Mouse (Mus musculus) limb, embryonic 13.5 days (tissue): ENCODE measurements at regions not wholly inside any gene's neighbourhood (a gene's known extent, or its start where the extent isn't known, plus 50 kb on each side); places are given as distances from the start of the nearest gene placed in this dataset.

ENCODE experiments used
- ATAC-seq: fragments of 200-750 bp; cut with Nextera tagmentation; 2 replicates; pipeline ENCODE4 v1.8.0; 2017; ENCODE audit warnings: low read depth, moderate number of reproducible peaks, moderate TSS enrichment; ENCODE audit not compliant: low FRiP score
- H3K27ac ChIP-seq: fragments of 300-500 bp; sonication (generic); 2 replicates; pipeline ENCODE4 v1.5.1; 2015; ENCODE audit warnings: inconsistent platforms, mild to moderate bottlenecking, moderate library complexity
- H3K27me3 ChIP-seq: fragments of 300-500 bp; sonication (generic); 2 replicates; pipeline ENCODE4 v1.6.1; 2015; ENCODE audit warnings: mild to moderate bottlenecking, inconsistent platforms
- H3K36me3 ChIP-seq: fragments of 300-500 bp; sonication (generic); 2 replicates; pipeline ENCODE4 v1.6.1; 2015; ENCODE audit warnings: inconsistent platforms, mild to moderate bottlenecking, moderate library complexity
- H3K4me1 ChIP-seq: fragments of 300-500 bp; sonication (generic); 2 replicates; pipeline ENCODE4 v1.6.1; 2015; ENCODE audit warnings: inconsistent platforms
- H3K4me2 ChIP-seq: fragments of 300-500 bp; sonication (generic); replicated peaks from 2 replicates; pipeline ENCODE4 v1.6.1; 2015; ENCODE audit warnings: inconsistent platforms, mild to moderate bottlenecking, moderate library complexity
- H3K4me3 ChIP-seq: fragments of 300-500 bp; sonication (generic); 2 replicates; pipeline ENCODE4 v1.5.1; 2015; ENCODE audit warnings: moderate library complexity, mild to moderate bottlenecking, inconsistent platforms
- H3K9ac ChIP-seq: fragments of 300-500 bp; sonication (generic); 2 replicates; pipeline ENCODE4 v1.6.1; 2015; ENCODE audit warnings: mild to moderate bottlenecking, inconsistent platforms
- H3K9me3 ChIP-seq: fragments of 300-500 bp; sonication (generic); 2 replicates; pipeline ENCODE4 v1.6.1; 2016; ENCODE audit warnings: inconsistent platforms
- WGBS: fragments of 180-500 bp; shearing (Covaris S2); methylation state at CpG from one replicate; pipeline ENCODE4 v1.1.7; 2015; 5-methylcytosine and 5-hydroxymethylcytosine counted together

- no peak for ATAC-seq
- no peak overlapping the region for H3K4me3 ChIP-seq
- no peaks in the 10 kb centered on the region for H3K36me3 ChIP-seq
- no peaks in the 10 kb centered on the region for H3K9me3 ChIP-seq
- H3K4me2 ChIP-seq, result peak overlapping the region; percentile 31; the same call in 1 of the 2 replicates
- H3K27me3 ChIP-seq, result peaks cover 15% of the 10 kb centered on the region
- no peak overlapping the region for H3K9ac ChIP-seq
- 9% methylated on average over 3 of the region's 3 CpGs for WGBS
- H3K27ac ChIP-seq, result no peak overlapping the region
- H3K4me1 ChIP-seq, result peaks cover 33% of the 10 kb centered on the region
Observed at GRCm38 (mm10) chr11:45592335-45592734, 259.5 kb upstream of the Clint1 start.

GRCm38 (mm10) chr11:45592890-45593642 is 258.8 kb upstream of the Clint1 start:
- Histone ChIP-seq H3K4me2 (peak overlapping the region; percentile 31; the same call in 1 of the 2 replicates), H3K27me3 (peaks cover 16% of the 10 kb centered on the region), H3K9me3 (no peaks in the 10 kb centered on the region), H3K4me3 (no peak overlapping the region), H3K4me1 (peaks cover 35% of the 10 kb centered on the region), H3K27ac (peak overlapping the region; percentile 29; the same call in 1 of the 2 replicates), H3K36me3 (no peaks in the 10 kb centered on the region), H3K9ac (no peak overlapping the region)
- WGBS, result 12% methylated on average over 11 of the region's 11 CpGs
- peak; percentile 83 for ATAC-seq

GRCm38 (mm10) chr11:45595372-45595771 is 256.5 kb upstream of the Clint1 start:
- Histone ChIP-seq H3K9ac (no peak overlapping the region), H3K27ac (no peak overlapping the region), H3K4me3 (no peak overlapping the region), H3K36me3 (no peaks in the 10 kb centered on the region), H3K4me2 (no peak overlapping the region), H3K27me3 (peaks cover 16% of the 10 kb centered on the region), H3K4me1 (peaks cover 40% of the 10 kb centered on the region), H3K9me3 (no peaks in the 10 kb centered on the region)
- 66% methylated on average over 6 of the region's 6 CpGs for WGBS
- ATAC-seq, result no peak

- no peak for ATAC-seq
- 88% methylated on average over 2 of the region's 2 CpGs for WGBS
- Histone ChIP-seq H3K9me3 (no peaks in the 10 kb centered on the region), H3K9ac (no peak overlapping the region), H3K36me3 (no peaks in the 10 kb centered on the region), H3K4me3 (no peak overlapping the region), H3K27me3 (no peaks in the 10 kb centered on the region), H3K4me1 (no peaks in the 10 kb centered on the region), H3K27ac (no peak overlapping the region), H3K4me2 (no peak overlapping the region)
Observed at GRCm38 (mm10) chr11:45621824-45622223, 230.0 kb upstream of the Clint1 start.

- no peaks in the 10 kb centered on the region for H3K27me3 ChIP-seq
- H3K27ac ChIP-seq, result no peak overlapping the region
- no peaks in the 10 kb centered on the region for H3K4me1 ChIP-seq
- no peak for ATAC-seq
- H3K9ac ChIP-seq, result no peak overlapping the region
- WGBS, result 93% methylated on average over 5 of the region's 5 CpGs
- no peaks in the 10 kb centered on the region for H3K9me3 ChIP-seq
- H3K4me3 ChIP-seq, result no peak overlapping the region
- H3K4me2 ChIP-seq, result no peak overlapping the region
- no peaks in the 10 kb centered on the region for H3K36me3 ChIP-seq
Observed at GRCm38 (mm10) chr11:45622701-45623100, 229.2 kb upstream of the Clint1 start.

GRCm38 (mm10) chr11:45624233-45624632 is 227.6 kb upstream of the Clint1 start:
- Histone ChIP-seq H3K27me3 (no peaks in the 10 kb centered on the region), H3K27ac (no peak overlapping the region), H3K36me3 (no peaks in the 10 kb centered on the region), H3K4me3 (no peak overlapping the region), H3K4me2 (no peak overlapping the region), H3K9ac (no peak overlapping the region), H3K4me1 (no peaks in the 10 kb centered on the region), H3K9me3 (no peaks in the 10 kb centered on the region)
- 72% methylated on average over 7 of the region's 7 CpGs for WGBS
- ATAC-seq, result no peak

GRCm38 (mm10) chr11:45629250-45629649 is 222.6 kb upstream of the Clint1 start:
- no peak for ATAC-seq
- peaks cover 12% of the 10 kb centered on the region; the same call in 1 of the 2 replicates for H3K4me1 ChIP-seq
- H3K27me3 ChIP-seq, result no peaks in the 10 kb centered on the region
- no peaks in the 10 kb centered on the region for H3K36me3 ChIP-seq
- 35% methylated on average over 1 of the region's 1 CpGs for WGBS
- no peak overlapping the region for H3K27ac ChIP-seq
- H3K4me2 ChIP-seq, result no peak overlapping the region
- no peaks in the 10 kb centered on the region for H3K9me3 ChIP-seq
- no peak overlapping the region for H3K4me3 ChIP-seq
- no peak overlapping the region for H3K9ac ChIP-seq

- no peaks in the 10 kb centered on the region for H3K36me3 ChIP-seq
- no peak overlapping the region for H3K27ac ChIP-seq
- H3K9me3 ChIP-seq, result no peaks in the 10 kb centered on the region
- no peak overlapping the region for H3K4me3 ChIP-seq
- H3K4me1 ChIP-seq, result peaks cover 15% of the 10 kb centered on the region
- WGBS, result 86% methylated on average over 10 of the region's 10 CpGs
- H3K27me3 ChIP-seq, result no peaks in the 10 kb centered on the region
- ATAC-seq, result no peak
- no peak overlapping the region for H3K4me2 ChIP-seq
- H3K9ac ChIP-seq, result no peak overlapping the region
Observed at GRCm38 (mm10) chr11:45634535-45635235, 217.2 kb upstream of the Clint1 start.

GRCm38 (mm10) chr11:45635896-45636295 is 216.0 kb upstream of the Clint1 start:
- Histone ChIP-seq H3K36me3 (no peaks in the 10 kb centered on the region), H3K4me3 (no peak overlapping the region), H3K27ac (no peak overlapping the region), H3K27me3 (no peaks in the 10 kb centered on the region), H3K9ac (no peak overlapping the region), H3K9me3 (no peaks in the 10 kb centered on the region), H3K4me1 (peaks cover 4% of the 10 kb centered on the region; the same call in 1 of the 2 replicates), H3K4me2 (no peak overlapping the region)
- WGBS, result 84% methylated on average over 4 of the region's 4 CpGs
- no peak for ATAC-seq

GRCm38 (mm10) chr11:45639236-45639635 is 212.6 kb upstream of the Clint1 start:
- H3K4me1 ChIP-seq, result peaks cover 4% of the 10 kb centered on the region; the same call in 1 of the 2 replicates
- no peak overlapping the region for H3K4me3 ChIP-seq
- no peak overlapping the region for H3K27ac ChIP-seq
- H3K27me3 ChIP-seq, result no peaks in the 10 kb centered on the region
- H3K9me3 ChIP-seq, result no peaks in the 10 kb centered on the region
- H3K36me3 ChIP-seq, result no peaks in the 10 kb centered on the region
- WGBS, result 83% methylated on average over 6 of the region's 6 CpGs
- no peak overlapping the region for H3K9ac ChIP-seq
- H3K4me2 ChIP-seq, result no peak overlapping the region
- ATAC-seq, result no peak

- Histone ChIP-seq H3K4me2 (no peak overlapping the region), H3K9ac (no peak overlapping the region), H3K27ac (no peak overlapping the region), H3K9me3 (peaks cover 3% of the 10 kb centered on the region; the same call in 1 of the 2 replicates), H3K4me1 (peaks cover 4% of the 10 kb centered on the region; the same call in 1 of the 2 replicates), H3K36me3 (no peaks in the 10 kb centered on the region), H3K4me3 (no peak overlapping the region), H3K27me3 (no peaks in the 10 kb centered on the region)
- WGBS, result 69% methylated on average over 9 of the region's 9 CpGs
- no peak for ATAC-seq
Observed at GRCm38 (mm10) chr11:45642142-45642756, 209.6 kb upstream of the Clint1 start.
